Mouse (Mus musculus): ENCODE measurements at regions not wholly inside any gene's neighbourhood (a gene's known extent, or its start where the extent isn't known, plus 50 kb on each side); places are given as distances from the start of the nearest gene placed in this dataset.
A peak's percentile ranks its signal among the peaks of the same experiment; 100 is the strongest.
"Not testable (repeated sequence)": the region's sequence is repeated elsewhere in the genome, so short reads cannot be mapped to it uniquely, and the experiment has no call there.

GRCm38 (mm10) chr19:51355701-51356100 lies 677.3 kb upstream of the Sorcs1 start:
- WGBS: 58% methylated on average over 1 of the region's 1 CpGs
- Histone ChIP-seq H3K9me3 (ENCODE audit: low read length) (no peaks in the 10 kb centered on the region), H3K4me2 (replicated peaks; ENCODE audit: low read depth, low read length) (no peak overlapping the region), H3K4me3 (ENCODE audit: low read length) (no peak overlapping the region), H3K9ac (replicated peaks; ENCODE audit: low read length) (no peak overlapping the region), H3K27ac (ENCODE audit: low read length) (no peak overlapping the region), H3K36me3 (ENCODE audit: insufficient read depth, low read length) (no peaks in the 10 kb centered on the region), H3K27me3 (ENCODE audit: insufficient read depth, low read length) (no peaks in the 10 kb centered on the region), H3K4me1 (ENCODE audit: insufficient read depth, low read length) (no peaks in the 10 kb centered on the region)
- ATAC-seq (ENCODE audit: low FRiP score, low TSS enrichment): no peak

- WGBS: 83% methylated on average over 2 of the region's 2 CpGs
- H3K27me3 ChIP-seq (ENCODE audit: insufficient read depth, low read length): no peaks in the 10 kb centered on the region
- H3K4me1 ChIP-seq (ENCODE audit: insufficient read depth, low read length): no peaks in the 10 kb centered on the region
- no peak overlapping the region for H3K9ac ChIP-seq (replicated peaks; ENCODE audit: low read length)
- H3K4me3 ChIP-seq (ENCODE audit: low read length): no peak overlapping the region
- ATAC-seq (ENCODE audit: low FRiP score, low TSS enrichment): no peak
- no peaks in the 10 kb centered on the region for H3K36me3 ChIP-seq (ENCODE audit: insufficient read depth, low read length)
- H3K27ac ChIP-seq (ENCODE audit: low read length): no peak overlapping the region
- H3K4me2 ChIP-seq (replicated peaks; ENCODE audit: low read depth, low read length): no peak overlapping the region
- H3K9me3 ChIP-seq (ENCODE audit: low read length): no peaks in the 10 kb centered on the region
Observed at GRCm38 (mm10) chr19:51340491-51340890, 662.0 kb upstream of the Sorcs1 start.

- Histone ChIP-seq H3K4me2 (replicated peaks; ENCODE audit: low read depth, low read length) (no peak overlapping the region), H3K4me1 (ENCODE audit: insufficient read depth, low read length) (peaks cover 5% of the 10 kb centered on the region), H3K27me3 (ENCODE audit: insufficient read depth, low read length) (no peaks in the 10 kb centered on the region), H3K27ac (ENCODE audit: low read length) (no peak overlapping the region), H3K9ac (replicated peaks; ENCODE audit: low read length) (no peak overlapping the region), H3K9me3 (ENCODE audit: low read length) (no peaks in the 10 kb centered on the region), H3K4me3 (ENCODE audit: low read length) (no peak overlapping the region), H3K36me3 (ENCODE audit: insufficient read depth, low read length) (no peaks in the 10 kb centered on the region)
- WGBS: 12% methylated on average over 2 of the region's 2 CpGs
- ATAC-seq (ENCODE audit: low FRiP score, low TSS enrichment): peak; percentile 86; the same call in 1 of the 2 replicates
Observed at GRCm38 (mm10) chr19:51330010-51330409, 651.6 kb upstream of the Sorcs1 start.

- Histone ChIP-seq H3K9ac (replicated peaks; ENCODE audit: low read length) (no peak overlapping the region), H3K4me1 (ENCODE audit: insufficient read depth, low read length) (no peaks in the 10 kb centered on the region), H3K27me3 (ENCODE audit: insufficient read depth, low read length) (no peaks in the 10 kb centered on the region), H3K36me3 (ENCODE audit: insufficient read depth, low read length) (no peaks in the 10 kb centered on the region), H3K27ac (ENCODE audit: low read length) (no peak overlapping the region), H3K9me3 (ENCODE audit: low read length) (no peaks in the 10 kb centered on the region), H3K4me3 (ENCODE audit: low read length) (no peak overlapping the region), H3K4me2 (replicated peaks; ENCODE audit: low read depth, low read length) (no peak overlapping the region)
- ATAC-seq (ENCODE audit: low FRiP score, low TSS enrichment): no peak
- WGBS: 72% methylated on average over 3 of the region's 3 CpGs
Observed at GRCm38 (mm10) chr19:51303708-51304107, 625.3 kb upstream of the Sorcs1 start.

GRCm38 (mm10) chr19:51296631-51297030 lies 618.2 kb upstream of the Sorcs1 start:
- not testable (repeated sequence) for ATAC-seq (ENCODE audit: low FRiP score, low TSS enrichment); H3K4me1 ChIP-seq (ENCODE audit: insufficient read depth, low read length); H3K27ac ChIP-seq (ENCODE audit: low read length); H3K27me3 ChIP-seq (ENCODE audit: insufficient read depth, low read length); H3K36me3 ChIP-seq (ENCODE audit: insufficient read depth, low read length); H3K4me2 ChIP-seq (replicated peaks; ENCODE audit: low read depth, low read length); H3K4me3 ChIP-seq (ENCODE audit: low read length); H3K9me3 ChIP-seq (ENCODE audit: low read length); H3K9ac ChIP-seq (replicated peaks; ENCODE audit: low read length)
- 91% methylated on average over 4 of the region's 4 CpGs for WGBS

- Histone ChIP-seq H3K27ac (ENCODE audit: low read length) (no peak overlapping the region), H3K4me3 (ENCODE audit: low read length) (no peak overlapping the region), H3K9me3 (ENCODE audit: low read length) (no peaks in the 10 kb centered on the region), H3K36me3 (ENCODE audit: insufficient read depth, low read length) (no peaks in the 10 kb centered on the region), H3K4me1 (ENCODE audit: insufficient read depth, low read length) (peaks cover 4% of the 10 kb centered on the region; the same call in 1 of the 2 replicates), H3K27me3 (ENCODE audit: insufficient read depth, low read length) (no peaks in the 10 kb centered on the region), H3K9ac (replicated peaks; ENCODE audit: low read length) (no peak overlapping the region), H3K4me2 (replicated peaks; ENCODE audit: low read depth, low read length) (no peak overlapping the region)
- ATAC-seq (ENCODE audit: low FRiP score, low TSS enrichment): no peak
- 54% methylated on average over 4 of the region's 4 CpGs for WGBS
Observed at GRCm38 (mm10) chr19:51268978-51269556, 590.6 kb upstream of the Sorcs1 start.

- Histone ChIP-seq H3K4me1 (ENCODE audit: insufficient read depth, low read length) (no peaks in the 10 kb centered on the region), H3K36me3 (ENCODE audit: insufficient read depth, low read length) (no peaks in the 10 kb centered on the region), H3K9ac (replicated peaks; ENCODE audit: low read length) (no peak overlapping the region), H3K27me3 (ENCODE audit: insufficient read depth, low read length) (no peaks in the 10 kb centered on the region), H3K4me2 (replicated peaks; ENCODE audit: low read depth, low read length) (no peak overlapping the region), H3K27ac (ENCODE audit: low read length) (no peak overlapping the region), H3K4me3 (ENCODE audit: low read length) (no peak overlapping the region), H3K9me3 (ENCODE audit: low read length) (no peaks in the 10 kb centered on the region)
- 64% methylated on average over 2 of the region's 2 CpGs for WGBS
- no peak for ATAC-seq (ENCODE audit: low FRiP score, low TSS enrichment)
Observed at GRCm38 (mm10) chr19:51240295-51240864, 561.9 kb upstream of the Sorcs1 start.

- ATAC-seq (ENCODE audit: low FRiP score, low TSS enrichment): peak; percentile 69; the same call in 1 of the 2 replicates
- Histone ChIP-seq H3K27me3 (ENCODE audit: insufficient read depth, low read length) (no peaks in the 10 kb centered on the region), H3K4me2 (replicated peaks; ENCODE audit: low read depth, low read length) (no peak overlapping the region), H3K36me3 (ENCODE audit: insufficient read depth, low read length) (no peaks in the 10 kb centered on the region), H3K9ac (replicated peaks; ENCODE audit: low read length) (no peak overlapping the region), H3K4me1 (ENCODE audit: insufficient read depth, low read length) (no peaks in the 10 kb centered on the region), H3K4me3 (ENCODE audit: low read length) (no peak overlapping the region), H3K27ac (ENCODE audit: low read length) (no peak overlapping the region), H3K9me3 (ENCODE audit: low read length) (no peaks in the 10 kb centered on the region)
Observed at GRCm38 (mm10) chr19:51238181-51238523, 559.7 kb upstream of the Sorcs1 start.

- H3K4me1 ChIP-seq (ENCODE audit: insufficient read depth, low read length): no peaks in the 10 kb centered on the region
- H3K27me3 ChIP-seq (ENCODE audit: insufficient read depth, low read length): no peaks in the 10 kb centered on the region
- H3K9ac ChIP-seq (replicated peaks; ENCODE audit: low read length): no peak overlapping the region
- ATAC-seq (ENCODE audit: low FRiP score, low TSS enrichment): peak; percentile 85
- H3K36me3 ChIP-seq (ENCODE audit: insufficient read depth, low read length): no peaks in the 10 kb centered on the region
- no peak overlapping the region for H3K4me3 ChIP-seq (ENCODE audit: low read length)
- H3K27ac ChIP-seq (ENCODE audit: low read length): no peak overlapping the region
- H3K4me2 ChIP-seq (replicated peaks; ENCODE audit: low read depth, low read length): no peak overlapping the region
- no peaks in the 10 kb centered on the region for H3K9me3 ChIP-seq (ENCODE audit: low read length)
- WGBS: 35% methylated on average over 1 of the region's 1 CpGs
Observed at GRCm38 (mm10) chr19:51237509-51238180, 559.2 kb upstream of the Sorcs1 start.

GRCm38 (mm10) chr19:51232525-51232924 lies 554.1 kb upstream of the Sorcs1 start:
- H3K27me3 ChIP-seq (ENCODE audit: insufficient read depth, low read length): no peaks in the 10 kb centered on the region
- no peak overlapping the region for H3K4me2 ChIP-seq (replicated peaks; ENCODE audit: low read depth, low read length)
- H3K36me3 ChIP-seq (ENCODE audit: insufficient read depth, low read length): no peaks in the 10 kb centered on the region
- H3K27ac ChIP-seq (ENCODE audit: low read length): no peak overlapping the region
- WGBS: 77% methylated on average over 2 of the region's 2 CpGs
- no peaks in the 10 kb centered on the region for H3K4me1 ChIP-seq (ENCODE audit: insufficient read depth, low read length)
- no peak overlapping the region for H3K9ac ChIP-seq (replicated peaks; ENCODE audit: low read length)
- no peak overlapping the region for H3K4me3 ChIP-seq (ENCODE audit: low read length)
- H3K9me3 ChIP-seq (ENCODE audit: low read length): no peaks in the 10 kb centered on the region
- ATAC-seq (ENCODE audit: low FRiP score, low TSS enrichment): no peak
